Mouse (Mus musculus): Measurements from ENCODE around the gene Pum2.

DNA sequence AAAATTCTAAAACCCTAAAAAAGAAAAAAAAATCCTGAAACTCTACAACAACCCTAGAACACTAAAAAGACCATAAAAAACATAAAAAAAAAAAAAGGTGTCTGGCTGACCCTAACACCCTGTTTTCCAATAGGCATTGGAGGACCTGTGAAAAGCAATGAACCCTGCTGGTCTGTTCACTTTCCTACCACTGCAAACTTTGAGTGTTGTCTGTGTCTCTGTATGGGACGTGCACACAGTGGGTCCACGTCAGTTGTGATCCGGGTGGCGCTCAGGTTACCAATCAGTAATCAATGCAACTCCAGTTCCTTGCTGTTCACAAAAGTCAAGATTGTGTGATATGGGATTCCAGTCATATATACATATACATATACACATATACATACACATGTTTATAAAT lies 38.4 kb upstream of the Pum2 start:
- no peak for TF ChIP-seq CTCF (IDR thresholded peaks at IDR 0.05; ENCODE audit: extremely low read depth, insufficient read depth, low read length)
- no peak for TF ChIP-seq POLR2A (IDR thresholded peaks at IDR 0.05; ENCODE audit: extremely low read depth, insufficient read depth, low read length)
